Mouse (Mus musculus): ENCODE measurements around the gene Tmcc1. TPM values are rescaled to one million over a fixed set of nuclear protein-coding genes. Genes with fewer than 3 reads are reported as not detected.

Tmcc1 gene
- total RNA-seq, 2 experiments from 2014 or later: 32.3 to 37.7 TPM

- intact Hi-C loops (cut with DNase I): no loop called here
- peak in 1 of 2 experiments; percentile 19 for DNase-seq
Observed at GRCm38 (mm10) chr6:115982889-115983288, 210.4 kb downstream of the Tmcc1 start.

GRCm38 (mm10) chr6:115978596-115978995, 214.7 kb downstream of the Tmcc1 start:
- intact Hi-C loops (cut with DNase I): no loop called here
- no peak for DNase-seq

- intact Hi-C loops (cut with DNase I): no loop called here
- DNase-seq: no peak
Observed at GRCm38 (mm10) chr6:115977810-115978209, 215.5 kb downstream of the Tmcc1 start.

- DNase-seq: no peak
- intact Hi-C loops (cut with DNase I): no loop called here
Observed at GRCm38 (mm10) chr6:115975606-115976005, 217.7 kb downstream of the Tmcc1 start.

- intact Hi-C loops (cut with DNase I): no loop called here
- DNase-seq: peak; percentile 13 to 14
Observed at GRCm38 (mm10) chr6:115973881-115974662, 219.2 kb downstream of the Tmcc1 start.

- intact Hi-C loops (cut with DNase I): no loop called here
- peak; percentile 7 to 12 for DNase-seq
Observed at GRCm38 (mm10) chr6:115973139-115973875, 220.0 kb downstream of the Tmcc1 start.

GRCm38 (mm10) chr6:115972083-115972764, 221.1 kb downstream of the Tmcc1 start:
- intact Hi-C loops (cut with DNase I): no loop called here
- DNase-seq: peak in 1 of 2 experiments; percentile 45

GRCm38 (mm10) chr6:115971273-115972060, 221.8 kb downstream of the Tmcc1 start:
- intact Hi-C loops (cut with DNase I): no loop called here
- no peak for DNase-seq

- no peak for DNase-seq
- intact Hi-C loops (cut with DNase I): no loop called here
Observed at GRCm38 (mm10) chr6:115969952-115970351, 223.3 kb downstream of the Tmcc1 start.

GRCm38 (mm10) chr6:115969103-115969502, 224.2 kb downstream of the Tmcc1 start:
- intact Hi-C loops (cut with DNase I): no loop called here
- no peak for DNase-seq

- intact Hi-C loops (cut with DNase I): no loop called here
- no peak for DNase-seq
Observed at GRCm38 (mm10) chr6:115968700-115969099, 224.6 kb downstream of the Tmcc1 start.

Other genes starting within 250 kb of the Tmcc1 start
- gene H1foo, start 248.5 kb downstream of the Tmcc1 start, total RNA-seq (2021): not detected
- 10 to 100 TPM; 69.9 to 74.6 TPM for gene Plxnd1, start 198.5 kb downstream of the Tmcc1 start, total RNA-seq (2021)
- gene Washc2, start 14.6 kb upstream of the Tmcc1 start, total RNA-seq (2021): 10 to 100 TPM; 20.0 to 26.6 TPM
- gene Zfand4, start 70.7 kb upstream of the Tmcc1 start, total RNA-seq (2021): 1 to 10 TPM; 4.2 to 5.2 TPM
- 10 to 100 TPM; 45.4 to 50.6 TPM for gene March8, start 144.5 kb upstream of the Tmcc1 start, total RNA-seq (2021)